Comparison of ENCODE assay signal across 8 mouse cellular contexts in genomic region chr8:78741496-78741895, GRCm38 (mm10).
DNase-seq lines count a peak whose midpoint lies in the region; ATAC-seq lines count a peak whose summit lies in the region.

No protein-coding gene starts in this region.

- H3K4me2 ChIP-seq in kidney, embryonic 16.5 days (replicated peaks; ENCODE audit: low read depth, low read length) = peak overlapping the region; percentile 23; the same call in 1 of the 2 replicates
- no peak overlapping the region for H3K4me2 ChIP-seq in heart, embryonic 16.5 days (ENCODE audit: low read depth, low read length)
- no peak overlapping the region for H3K4me2 ChIP-seq in midbrain, embryonic 14.5 days (ENCODE audit: low read length)

- no peak overlapping the region for H3K4me3 ChIP-seq in kidney, embryonic 16.5 days (ENCODE audit: low read length)
- H3K4me3 ChIP-seq in embryonic facial prominence, embryonic 10.5 days = no peak overlapping the region
- no peak overlapping the region for H3K4me3 ChIP-seq in heart, embryonic 16.5 days (ENCODE audit: low read length)
- no peak overlapping the region for H3K4me3 ChIP-seq in midbrain, embryonic 14.5 days (replicated peaks; ENCODE audit: low read depth, low read length)

- DNase-seq in kidney, adult 9 months = no peak
- DNase-seq in embryonic facial prominence, embryonic 10.5 days (ENCODE audit: low spot score) = no peak
- no peak for DNase-seq in midbrain, embryonic 14.5 days
- no peak for DNase-seq in cerebellum, adult 8-10 months
- no peak for DNase-seq in adrenal gland, postnatal 25 days
- DNase-seq in cerebellum, adult 9-10 months = no peak

- no peaks in the 10 kb centered on the region for H3K36me3 ChIP-seq in kidney, embryonic 16.5 days (ENCODE audit: insufficient read depth, low read length)
- H3K36me3 ChIP-seq in embryonic facial prominence, embryonic 10.5 days (replicated peaks) = no peaks in the 10 kb centered on the region
- no peaks in the 10 kb centered on the region for H3K36me3 ChIP-seq in heart, embryonic 16.5 days (ENCODE audit: control insufficient read depth, insufficient read depth)
- H3K36me3 ChIP-seq in midbrain, embryonic 14.5 days (ENCODE audit: control insufficient read depth, insufficient read depth, low read length) = no peaks in the 10 kb centered on the region

- H3K27me3 ChIP-seq in kidney, embryonic 16.5 days (ENCODE audit: insufficient read depth, low read length) = no peaks in the 10 kb centered on the region
- no peaks in the 10 kb centered on the region for H3K27me3 ChIP-seq in embryonic facial prominence, embryonic 10.5 days (replicated peaks; ENCODE audit: low read depth, poor library complexity, severe bottlenecking)
- H3K27me3 ChIP-seq in heart, embryonic 16.5 days (ENCODE audit: control insufficient read depth, insufficient read depth, low read length) = no peaks in the 10 kb centered on the region
- H3K27me3 ChIP-seq in midbrain, embryonic 14.5 days (ENCODE audit: control insufficient read depth, insufficient read depth, low read length) = no peaks in the 10 kb centered on the region

- peak overlapping the region; percentile 95 for H3K27ac ChIP-seq in kidney, embryonic 16.5 days (ENCODE audit: low read length)
- H3K27ac ChIP-seq in embryonic facial prominence, embryonic 10.5 days (replicated peaks) = peak overlapping the region; percentile 73
- H3K27ac ChIP-seq in heart, embryonic 16.5 days (ENCODE audit: low read length) = peak overlapping the region; percentile 97
- H3K27ac ChIP-seq in midbrain, embryonic 14.5 days (replicated peaks; ENCODE audit: low read depth, low read length) = peak overlapping the region; percentile 41; the same call in 1 of the 2 replicates

- WGBS in kidney, embryonic 16.5 days = 45% methylated on average over 3 of the region's 3 CpGs
- WGBS in embryonic facial prominence, embryonic 10.5 days = 84% methylated on average over 3 of the region's 3 CpGs
- 47% methylated on average over 3 of the region's 3 CpGs for WGBS in heart, embryonic 16.5 days
- WGBS in midbrain, embryonic 14.5 days = 89% methylated on average over 3 of the region's 3 CpGs

- H3K9ac ChIP-seq in kidney, embryonic 16.5 days (replicated peaks; ENCODE audit: low read length) = peak overlapping the region; percentile 49
- peak overlapping the region; percentile 32 for H3K9ac ChIP-seq in heart, embryonic 16.5 days (ENCODE audit: low read length)
- no peak overlapping the region for H3K9ac ChIP-seq in midbrain, embryonic 14.5 days (replicated peaks; ENCODE audit: low read length)

- H3K4me1 ChIP-seq in kidney, embryonic 16.5 days (ENCODE audit: insufficient read depth, low read length) = peaks cover 21% of the 10 kb centered on the region
- peaks cover 33% of the 10 kb centered on the region for H3K4me1 ChIP-seq in embryonic facial prominence, embryonic 10.5 days
- peaks cover 24% of the 10 kb centered on the region for H3K4me1 ChIP-seq in heart, embryonic 16.5 days (ENCODE audit: control insufficient read depth, insufficient read depth, low read length)
- no peaks in the 10 kb centered on the region for H3K4me1 ChIP-seq in midbrain, embryonic 14.5 days (ENCODE audit: control insufficient read depth, insufficient read depth, low read length)

- no peaks in the 10 kb centered on the region for H3K9me3 ChIP-seq in kidney, embryonic 16.5 days (ENCODE audit: low read length)
- H3K9me3 ChIP-seq in embryonic facial prominence, embryonic 10.5 days = no peaks in the 10 kb centered on the region
- H3K9me3 ChIP-seq in heart, embryonic 16.5 days (replicated peaks; ENCODE audit: control insufficient read depth, low read length) = no peaks in the 10 kb centered on the region
- H3K9me3 ChIP-seq in midbrain, embryonic 14.5 days (ENCODE audit: control insufficient read depth, low read length) = no peaks in the 10 kb centered on the region

- ATAC-seq in kidney, embryonic 16.5 days (ENCODE audit: low FRiP score, low TSS enrichment) = no peak
- ATAC-seq in heart, embryonic 16.5 days (replicated peaks; ENCODE audit: extremely low read depth, insufficient read depth, low FRiP score) = no peak
- ATAC-seq in midbrain, embryonic 14.5 days (ENCODE audit: low FRiP score, low TSS enrichment) = no peak

Comparison
In these comparisons a context has a peak if more than half of its experiments do, and no peak if none do; other contexts are left out.
1. H3K27ac ChIP-seq: peak in every context shown above with its lines; median percentile 97 in heart, embryonic 16.5 days; 95 in kidney, embryonic 16.5 days; 73 in embryonic facial prominence, embryonic 10.5 days; 41 in midbrain, embryonic 14.5 days.